Mouse (Mus musculus) right cerebral cortex, postnatal 4 days (tissue): ENCODE measurements at regions not wholly inside any gene's neighbourhood (a gene's known extent, or its start where the extent isn't known, plus 50 kb on each side); places are given as distances from the start of the nearest gene placed in this dataset.
"Not testable (repeated sequence)": the region's sequence is repeated elsewhere in the genome, so short reads cannot be mapped to it uniquely, and the experiment has no call there.

Experiments used
- DNase-seq: peaks from one replicate; pipeline ENCODE4 v3.0.0-alpha.2; 2022

GRCm38 (mm10) chr13:26426639-26427038 is 343.3 kb downstream of the Hdgfl1 start:
- no peak for DNase-seq

GRCm38 (mm10) chr13:26424513-26424912 is 345.5 kb downstream of the Hdgfl1 start:
- no peak for DNase-seq

- no peak for DNase-seq
Measured at GRCm38 (mm10) chr13:26405757-26406156, 364.2 kb downstream of the Hdgfl1 start.

- DNase-seq = no peak
Measured at GRCm38 (mm10) chr13:26404707-26405106, 365.3 kb downstream of the Hdgfl1 start.

- no peak for DNase-seq
Measured at GRCm38 (mm10) chr13:26387861-26388621, 381.9 kb downstream of the Hdgfl1 start.

GRCm38 (mm10) chr13:26382631-26383030 is 387.3 kb downstream of the Hdgfl1 start:
- no peak for DNase-seq

- DNase-seq = no peak
Measured at GRCm38 (mm10) chr13:26382154-26382553, 387.8 kb downstream of the Hdgfl1 start.

- DNase-seq = no peak
Measured at GRCm38 (mm10) chr13:26375546-26375945, 394.4 kb downstream of the Hdgfl1 start.

GRCm38 (mm10) chr13:26365911-26366310 is 404.1 kb downstream of the Hdgfl1 start:
- DNase-seq = not testable (repeated sequence)

- no peak for DNase-seq
Measured at GRCm38 (mm10) chr13:26356341-26356740, 413.6 kb downstream of the Hdgfl1 start.

- no peak for DNase-seq
Measured at GRCm38 (mm10) chr13:26354421-26354820, 415.5 kb downstream of the Hdgfl1 start.

GRCm38 (mm10) chr13:26350510-26350909 is 419.5 kb downstream of the Hdgfl1 start:
- no peak for DNase-seq

GRCm38 (mm10) chr13:26338795-26339194 is 431.2 kb downstream of the Hdgfl1 start:
- DNase-seq = no peak

GRCm38 (mm10) chr13:26325066-26325465 is 444.9 kb downstream of the Hdgfl1 start:
- DNase-seq = no peak

- no peak for DNase-seq
Measured at GRCm38 (mm10) chr13:26324633-26325032, 445.3 kb downstream of the Hdgfl1 start.

- no peak for DNase-seq
Measured at GRCm38 (mm10) chr13:26318557-26318956, 451.4 kb downstream of the Hdgfl1 start.

- DNase-seq = no peak
Measured at GRCm38 (mm10) chr13:26312246-26313010, 457.5 kb downstream of the Hdgfl1 start.

GRCm38 (mm10) chr13:26284073-26284444 is 485.9 kb downstream of the Hdgfl1 start:
- no peak for DNase-seq

GRCm38 (mm10) chr13:26283397-26284072 is 486.4 kb downstream of the Hdgfl1 start:
- no peak for DNase-seq

GRCm38 (mm10) chr13:26282291-26282690 is 487.7 kb downstream of the Hdgfl1 start:
- DNase-seq = no peak

GRCm38 (mm10) chr13:26272850-26273249 is 497.1 kb downstream of the Hdgfl1 start:
- DNase-seq = no peak

- no peak for DNase-seq
Measured at GRCm38 (mm10) chr13:26267501-26267900, 502.5 kb downstream of the Hdgfl1 start.

GRCm38 (mm10) chr13:26235941-26236340 is 534.0 kb downstream of the Hdgfl1 start:
- no peak for DNase-seq

- no peak for DNase-seq
Measured at GRCm38 (mm10) chr13:26234703-26235102, 535.3 kb downstream of the Hdgfl1 start.
